Mouse (Mus musculus): ENCODE measurements around the gene Slc23a4. TPM values are rescaled to one million over a fixed set of nuclear protein-coding genes. Genes with fewer than 3 reads are reported as not detected.

The Slc23a4 gene
- total RNA-seq, 2 experiments from 2014 or later: 1.1 to 1.4 TPM

- DNase-seq (ENCODE audit: extremely low spot score in 1 of 2, low spot score in 2 of 2): no peak
- Histone ChIP-seq H3K27ac (no peak overlapping the region), H3K4me3 (no peak overlapping the region)
- intact Hi-C loops (cut with DNase I): loop anchor here (5.0 kb wide), 1 partner anchor 415 kb away; no protein-coding TSS in a partner anchor
- TF ChIP-seq CTCF (IDR thresholded peaks at IDR 0.05): no peak
Observed at GRCm38 (mm10) chr6:34927594-34927993, 60.6 kb downstream of the Slc23a4 start.

- DNase-seq (ENCODE audit: extremely low spot score in 1 of 2, low spot score in 2 of 2): peak; percentile 59 to 69
- no peak overlapping the region for H3K27ac ChIP-seq
- no peak overlapping the region for H3K4me3 ChIP-seq
- intact Hi-C loops (cut with DNase I): loop anchor here (5.0 kb wide), 1 partner anchor 415 kb away; no protein-coding TSS in a partner anchor
- peak; percentile 91 for TF ChIP-seq CTCF (IDR thresholded peaks at IDR 0.05)
Observed at GRCm38 (mm10) chr6:34927156-34927555, 61.0 kb downstream of the Slc23a4 start.

GRCm38 (mm10) chr6:34921941-34922340 is 66.3 kb downstream of the Slc23a4 start:
- TF ChIP-seq CTCF (IDR thresholded peaks at IDR 0.05): peak; percentile 46

GRCm38 (mm10) chr6:34920631-34921030 is 67.6 kb downstream of the Slc23a4 start:
- no peak for DNase-seq (ENCODE audit: extremely low spot score in 1 of 2, low spot score in 2 of 2)
- H3K27ac ChIP-seq: no peak overlapping the region
- no peak for TF ChIP-seq CTCF (IDR thresholded peaks at IDR 0.05)
- intact Hi-C loops (cut with DNase I): no loop called here
- no peak overlapping the region for H3K4me3 ChIP-seq

More at GRCm38 (mm10) chr6:34921941-34922340, 66.3 kb downstream of the Slc23a4 start:
- DNase-seq (ENCODE audit: extremely low spot score in 1 of 2, low spot score in 2 of 2): no peak
- intact Hi-C loops (cut with DNase I): no loop called here
- H3K4me3 ChIP-seq: no peak overlapping the region
- H3K27ac ChIP-seq: no peak overlapping the region

GRCm38 (mm10) chr6:34919956-34920355 is 68.2 kb downstream of the Slc23a4 start, which contains the start of gene Stra8:
TSS of gene Stra8 (plus strand) at chr6:34920163.
- DNase-seq (ENCODE audit: extremely low spot score in 1 of 2, low spot score in 2 of 2): no peak
- Histone ChIP-seq H3K27ac (no peak within 1 kb of the TSS), H3K4me3 (no peak within 1 kb of the TSS)
- intact Hi-C loops (cut with DNase I): no loop called here
- no peak for TF ChIP-seq CTCF (IDR thresholded peaks at IDR 0.05)

GRCm38 (mm10) chr6:34919146-34919545 is 69.1 kb downstream of the Slc23a4 start:
- no peak for DNase-seq (ENCODE audit: extremely low spot score in 1 of 2, low spot score in 2 of 2)
- intact Hi-C loops (cut with DNase I): no loop called here
- no peak for TF ChIP-seq CTCF (IDR thresholded peaks at IDR 0.05)
- no peak overlapping the region for H3K27ac ChIP-seq
- H3K4me3 ChIP-seq: no peak overlapping the region

GRCm38 (mm10) chr6:34914462-34914861 is 73.7 kb downstream of the Slc23a4 start:
- Histone ChIP-seq H3K4me3 (no peak overlapping the region), H3K27ac (no peak overlapping the region)
- no peak for DNase-seq (ENCODE audit: extremely low spot score in 1 of 2, low spot score in 2 of 2)
- TF ChIP-seq CTCF (IDR thresholded peaks at IDR 0.05): no peak
- intact Hi-C loops (cut with DNase I): no loop called here

- intact Hi-C loops (cut with DNase I): no loop called here
- Histone ChIP-seq H3K27ac (no peak overlapping the region), H3K4me3 (no peak overlapping the region)
- DNase-seq (ENCODE audit: extremely low spot score in 1 of 2, low spot score in 2 of 2): no peak
- no peak for TF ChIP-seq CTCF (IDR thresholded peaks at IDR 0.05)
Observed at GRCm38 (mm10) chr6:34913341-34914040, 74.7 kb downstream of the Slc23a4 start.

GRCm38 (mm10) chr6:34910371-34911219 is 77.6 kb downstream of the Slc23a4 start, which contains the start of gene Wdr91:
TSS of gene Wdr91 (minus strand) at chr6:34910876.
- peak; percentile 93 for DNase-seq (ENCODE audit: extremely low spot score in 1 of 2, low spot score in 2 of 2)
- Histone ChIP-seq H3K4me3 (peak within 1 kb of the TSS; percentile 92), H3K27ac (peak within 1 kb of the TSS; percentile 88)
- intact Hi-C loops (cut with DNase I): loop anchor here (2.0 kb wide), 1 partner anchor 32 kb away; the partner anchor contains the start of gene Cyren
- TF ChIP-seq CTCF (IDR thresholded peaks at IDR 0.05): no peak; the same call in 1 of the 2 replicates

- peak overlapping the region; percentile 92 for H3K4me3 ChIP-seq
- peak overlapping the region; percentile 88 for H3K27ac ChIP-seq
- DNase-seq (ENCODE audit: extremely low spot score in 1 of 2, low spot score in 2 of 2): no peak
- intact Hi-C loops (cut with DNase I): loop anchor here (2.0 kb wide), 1 partner anchor 31 kb away; the partner anchor contains the start of gene Cyren
- TF ChIP-seq CTCF (IDR thresholded peaks at IDR 0.05): no peak
Observed at GRCm38 (mm10) chr6:34909631-34910345, 78.4 kb downstream of the Slc23a4 start.

- H3K27ac ChIP-seq: peak overlapping the region; percentile 57
- intact Hi-C loops (cut with DNase I): no loop called here
- no peak for TF ChIP-seq CTCF (IDR thresholded peaks at IDR 0.05)
- no peak for DNase-seq (ENCODE audit: extremely low spot score in 1 of 2, low spot score in 2 of 2)
- H3K4me3 ChIP-seq: no peak overlapping the region
Observed at GRCm38 (mm10) chr6:34907696-34908260, 80.4 kb downstream of the Slc23a4 start.
